Mouse (Mus musculus) MEL (cell line): ENCODE measurements around the gene Ugt1a6b. TPM values are rescaled to one million over a fixed set of nuclear protein-coding genes. Genes with fewer than 3 reads are reported as not detected.

Experiments
- DNase-seq: peaks from one replicate; pipeline ENCODE4 v3.0.0; 2011; ENCODE audit warnings: low read depth, low spot score
- H3K27ac ChIP-seq: 2 replicates; pipeline ENCODE4 v1.5.1; 2012; ENCODE audit warnings: low read depth, mild to moderate bottlenecking, control low read depth, low read length, moderate library complexity; ENCODE audit not compliant: control insufficient read depth
- H3K27me3 ChIP-seq, 2 experiments: fragments of 150-350 bp in 1 of 2; sonication (generic) in 1 of 2; 2 replicates each; pipeline ENCODE4 v1.6.1; 2012; ENCODE audit warnings: low read length in 2 of 2, mild to moderate bottlenecking in 2 of 2, improper control_type of control experiment in 1 of 2, moderate library complexity in 1 of 2; ENCODE audit not compliant: insufficient read depth in 2 of 2, control insufficient read depth in 1 of 2
- H3K36me3 ChIP-seq, 2 experiments: 2 replicates each; pipeline ENCODE4 v1.6.1; 2012 to 2014; ENCODE audit warnings: low read length in 2 of 2, improper control_type of control experiment in 1 of 2, inconsistent platforms in 1 of 2, mild to moderate bottlenecking in 1 of 2; ENCODE audit not compliant: insufficient read depth in 2 of 2, control insufficient read depth in 1 of 2
- H3K4me1 ChIP-seq, 2 experiments: fragments of 150-350 bp in 1 of 2; sonication (generic) in 1 of 2; 2 replicates each; pipeline ENCODE4 v1.6.1; 2012; ENCODE audit warnings: low read length in 2 of 2, improper control_type of control experiment in 1 of 2, mild to moderate bottlenecking in 1 of 2; ENCODE audit not compliant: insufficient read depth in 2 of 2, control insufficient read depth in 1 of 2
- H3K4me3 ChIP-seq, 2 experiments: fragments of 150-350 bp in 1 of 2; sonication (generic) in 1 of 2; 2 replicates each; pipeline ENCODE4 v1.5.1; 2012; ENCODE audit warnings: low read depth in 2 of 2, low read length in 2 of 2, mild to moderate bottlenecking in 2 of 2, moderate library complexity in 2 of 2, control low read depth in 1 of 2, improper control_type of control experiment in 1 of 2; ENCODE audit not compliant: control insufficient read depth in 1 of 2, insufficient read depth in 1 of 2
- H3K79me2 ChIP-seq: 2 replicates; pipeline ENCODE4 v1.6.1; 2012; ENCODE audit warnings: mild to moderate bottlenecking, low read length, moderate library complexity; ENCODE audit not compliant: control insufficient read depth, poor library complexity, insufficient read depth
- H3K9ac ChIP-seq: 2 replicates; pipeline ENCODE4 v1.6.1; 2012; ENCODE audit warnings: low read depth, mild to moderate bottlenecking, control low read depth, low read length, moderate library complexity; ENCODE audit not compliant: control insufficient read depth, poor library complexity, severe bottlenecking
- H3K9me3 ChIP-seq: fragments of 150-350 bp; sonication (generic); replicated peaks from 2 replicates; pipeline ENCODE4 v1.6.1; 2012; ENCODE audit warnings: mild to moderate bottlenecking, low read length, improper control_type of control experiment, moderate library complexity; ENCODE audit not compliant: insufficient read depth
- CHD2 ChIP-seq: IDR thresholded peaks from 2 replicates; pipeline ENCODE4 v1.6.1; 2011; ENCODE audit warnings: low read length, improper control_type of control experiment
- E2F4 ChIP-seq: IDR thresholded peaks from 2 replicates; pipeline ENCODE4 v1.6.1; 2011; ENCODE audit warnings: low read depth, low read length, improper control_type of control experiment, borderline replicate concordance
- ELF1 ChIP-seq: IDR thresholded peaks from 2 replicates; pipeline ENCODE4 v1.6.1; 2014; ENCODE audit warnings: low read depth, mild to moderate bottlenecking, inconsistent platforms, low read length, improper control_type of control experiment, moderate library complexity
- EP300 ChIP-seq, 2 experiments: IDR thresholded peaks; 2 replicates each; pipeline ENCODE4 v1.6.1; 2011; ENCODE audit warnings: improper control_type of control experiment in 2 of 2, low read length in 2 of 2, low read depth in 1 of 2, mild to moderate bottlenecking in 1 of 2
- HCFC1 ChIP-seq: IDR thresholded peaks from 2 replicates; pipeline ENCODE4 v1.6.1; 2012; ENCODE audit warnings: low read depth, mild to moderate bottlenecking, inconsistent platforms, low read length, improper control_type of control experiment, moderate library complexity
- MAZ ChIP-seq: IDR thresholded peaks from 2 replicates; pipeline ENCODE4 v1.6.1; 2012; ENCODE audit warnings: low read depth, mild to moderate bottlenecking, inconsistent platforms, low read length, improper control_type of control experiment
- MEF2A ChIP-seq: IDR thresholded peaks from 2 replicates; pipeline ENCODE4 v1.6.1; 2014; ENCODE audit warnings: low read depth, mild to moderate bottlenecking, inconsistent platforms, low read length, improper control_type of control experiment; ENCODE audit not compliant: poor library complexity, insufficient replicate concordance, severe bottlenecking; ENCODE audit errors: extremely low read depth
- NRF1 ChIP-seq: IDR thresholded peaks from 2 replicates; pipeline ENCODE4 v1.6.1; 2014; ENCODE audit warnings: low read depth, mild to moderate bottlenecking, inconsistent platforms, low read length, improper control_type of control experiment, moderate library complexity; ENCODE audit not compliant: poor library complexity, insufficient read depth, severe bottlenecking
- POLR2A ChIP-seq, 2 experiments: IDR thresholded peaks; 2 replicates each; pipeline ENCODE4 v1.6.1; 2011 to 2012; ENCODE audit warnings: low read length in 2 of 2, mild to moderate bottlenecking in 2 of 2, control low read depth in 1 of 2, improper control_type of control experiment in 1 of 2, low read depth in 1 of 2, moderate library complexity in 1 of 2; ENCODE audit not compliant: control insufficient read depth in 1 of 2, insufficient read depth in 1 of 2, poor library complexity in 1 of 2
- POLR2AphosphoS5 ChIP-seq: IDR thresholded peaks from 2 replicates; pipeline ENCODE4 v1.6.1; 2012; ENCODE audit warnings: low read depth, borderline replicate concordance, mild to moderate bottlenecking, inconsistent platforms, low read length, moderate library complexity, mixed read lengths
- RAD21 ChIP-seq: IDR thresholded peaks from 2 replicates; pipeline ENCODE4 v1.6.1; 2011; ENCODE audit warnings: mild to moderate bottlenecking, low read depth, low read length, improper control_type of control experiment
- SIN3A ChIP-seq: IDR thresholded peaks from 2 replicates; pipeline ENCODE4 v1.6.1; 2012; ENCODE audit warnings: low read length, improper control_type of control experiment, inconsistent platforms
- SMC3 ChIP-seq: IDR thresholded peaks from 2 replicates; pipeline ENCODE4 v1.6.1; 2011; ENCODE audit warnings: low read depth, low read length, improper control_type of control experiment
- UBTF ChIP-seq: IDR thresholded peaks from 2 replicates; pipeline ENCODE4 v1.6.1; 2012; ENCODE audit warnings: low read depth, mild to moderate bottlenecking, inconsistent platforms, low read length, improper control_type of control experiment, moderate library complexity, borderline replicate concordance; ENCODE audit not compliant: insufficient read depth
- USF1 ChIP-seq: IDR thresholded peaks from 2 replicates; pipeline ENCODE4 v1.6.1; 2014; ENCODE audit warnings: low read depth, mild to moderate bottlenecking, inconsistent platforms, low read length, improper control_type of control experiment, moderate library complexity
- ZC3H11A ChIP-seq: IDR thresholded peaks from 2 replicates; pipeline ENCODE4 v1.6.1; 2012; ENCODE audit warnings: low read depth, mild to moderate bottlenecking, inconsistent platforms, low read length, improper control_type of control experiment
- ZKSCAN1 ChIP-seq: IDR thresholded peaks from 2 replicates; pipeline ENCODE4 v1.6.1; 2012; ENCODE audit warnings: low read depth, mild to moderate bottlenecking, inconsistent platforms, low read length, improper control_type of control experiment, moderate library complexity
- ZMIZ1 ChIP-seq: IDR thresholded peaks from 2 replicates; pipeline ENCODE4 v1.6.1; 2012; ENCODE audit warnings: low read depth, mild to moderate bottlenecking, inconsistent platforms, low read length, improper control_type of control experiment, moderate library complexity
- ZNF384 ChIP-seq: IDR thresholded peaks from 2 replicates; pipeline ENCODE4 v1.6.1; 2012; ENCODE audit warnings: low read depth, mild to moderate bottlenecking, inconsistent platforms, low read length, improper control_type of control experiment
- polyA plus RNA-seq, 2 experiments: library from polyadenylated mRNA; stranded (reverse) in 1 of 2; unstranded in 1 of 2; fragments of >175 nt in 1 of 2; fragments of >200 nt in 1 of 2; gene quantifications; 2 replicates each; pipeline versions ENCODE4 v1.2.1 to v1.2.4; 2012; ENCODE audit warnings: low replicate concordance in 2 of 2, low read depth in 1 of 2; ENCODE audit not compliant: insufficient read length in 2 of 2, insufficient read depth in 1 of 2, missing spikeins in 1 of 2
- total RNA-seq: library from RNA; depleted of rRNA; stranded (reverse); fragments of 300-350 nt; gene quantifications from 2 replicates; pipeline ENCODE4 v1.2.3, GENCODE M21; 2012

Ugt1a6b gene
- total and polyA plus RNA-seq, 3 experiments = not detected

DNA sequence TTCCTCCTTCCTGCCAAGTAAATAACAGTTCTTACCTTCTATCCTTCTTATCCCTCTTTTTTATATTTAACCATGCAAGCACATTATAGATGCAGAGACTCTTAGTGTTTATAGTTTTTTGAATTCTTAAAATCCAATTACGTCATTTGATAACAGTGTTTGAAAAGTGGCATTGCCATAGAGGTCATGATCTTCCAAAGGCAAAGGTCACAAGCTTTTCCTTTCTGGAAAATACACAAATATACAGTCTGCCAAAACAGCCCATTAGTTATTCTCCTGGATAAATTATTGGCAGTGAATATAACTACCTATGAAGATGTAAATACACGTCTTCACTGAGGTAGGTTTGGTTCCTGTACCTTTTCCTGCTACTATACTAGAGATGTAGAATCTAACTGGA is 28.6 kb upstream of the Ugt1a6b start:
- Histone ChIP-seq H3K27ac (no peak overlapping the region), H3K9ac (no peak overlapping the region), H3K4me3 (no peak overlapping the region), H3K4me1 (no peaks in the 10 kb centered on the region), H3K79me2 (no peaks in the 10 kb centered on the region), H3K36me3 (no peaks in the 10 kb centered on the region), H3K27me3 (peaks cover 0 to 1% of the 10 kb centered on the region in 2 experiments; a peak in 1 of 4 replicates), H3K9me3 (no peaks in the 10 kb centered on the region)
- no peak for TF ChIP-seq ZMIZ1
- TF ChIP-seq UBTF = no peak
- no peak for TF ChIP-seq POLR2AphosphoS5
- TF ChIP-seq MEF2A = no peak
- no peak for TF ChIP-seq ELF1
- no peak for TF ChIP-seq RAD21
- no peak for TF ChIP-seq ZNF384
- no peak for TF ChIP-seq NRF1
- TF ChIP-seq E2F4 = no peak
- no peak for TF ChIP-seq SIN3A
- TF ChIP-seq EP300 (IDR thresholded peaks at IDR 0.05; ENCODE audit: low read depth in 1 of 2, low read length in 2 of 2) = no peak
- no peak for TF ChIP-seq HCFC1
- no peak for TF ChIP-seq SMC3
- no peak for TF ChIP-seq MAZ
- TF ChIP-seq ZC3H11A = no peak
- TF ChIP-seq ZKSCAN1 = no peak
- DNase-seq = no peak

DNA sequence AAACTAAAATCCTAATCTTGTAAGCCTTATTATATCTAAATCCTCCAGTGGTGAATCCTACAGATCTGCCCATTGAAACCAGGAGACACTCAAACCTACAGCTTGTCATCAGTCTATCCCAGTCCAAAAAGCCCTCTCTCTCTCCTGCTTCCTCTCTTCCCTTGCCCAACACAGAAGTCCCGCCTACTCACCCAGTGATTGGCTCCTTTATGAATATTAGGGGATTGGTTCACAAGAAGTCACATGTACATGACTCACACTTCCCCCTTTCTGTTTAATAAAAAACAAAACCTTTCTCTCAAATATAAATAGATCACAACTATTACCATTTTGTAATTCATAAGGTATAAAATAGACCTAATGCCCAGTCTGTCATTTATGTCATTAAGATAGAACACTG is 25.9 kb upstream of the Ugt1a6b start:
- H3K79me2 ChIP-seq = no peaks in the 10 kb centered on the region
- no peak overlapping the region for H3K27ac ChIP-seq
- TF ChIP-seq USF1 (peak; percentile 78), CHD2 (no peak), POLR2A (IDR thresholded peaks at IDR 0.05; ENCODE audit: control insufficient read depth in 1 of 2, insufficient read depth in 1 of 2, low read depth in 1 of 2, low read length in 2 of 2, poor library complexity in 1 of 2) (no peak)
- H3K9me3 ChIP-seq = no peaks in the 10 kb centered on the region
- no peak overlapping the region for H3K9ac ChIP-seq
- H3K4me1 ChIP-seq = no peaks in the 10 kb centered on the region
- peak overlapping the region in 1 of 2 experiments; percentile 36; a peak in 2 of 4 replicates for H3K4me3 ChIP-seq
- peak; percentile 67 for DNase-seq
- no peaks in the 10 kb centered on the region for H3K36me3 ChIP-seq
- H3K27me3 ChIP-seq = no peaks in the 10 kb centered on the region; a peak in 2 of 4 replicates
